Mouse (Mus musculus) E14TG2a.4 (cell line): Measurements from ENCODE around the gene Wdr82.

Source experiments
- CTCF ChIP-seq: conservative IDR thresholded peaks from 2 replicates; pipeline ENCODE4 v1.5.1; 2014; ENCODE audit warnings: low read length
- POU5F1 ChIP-seq: IDR thresholded peaks from 2 replicates; pipeline ENCODE4 v1.6.1; 2014; ENCODE audit warnings: low read length, borderline replicate concordance

- TF ChIP-seq CTCF = no peak
- no peak for TF ChIP-seq POU5F1
Observed at GRCm38 (mm10) chr9:106129072-106129471, 41.7 kb upstream of the Wdr82 start.
